Mouse (Mus musculus): ENCODE data around the gene Isoc2a.

- TF ChIP-seq POLR2A (IDR thresholded peaks at IDR 0.05; ENCODE audit: extremely low read depth, insufficient read depth, low read length): no peak
- peak; percentile 77 for TF ChIP-seq CTCF (IDR thresholded peaks at IDR 0.05; ENCODE audit: low read depth, low read length)
These were observed 24.2 kb downstream of the Isoc2a start for GRCm38 (mm10) chr7:4901171-4901570.

Data from liver, adult 2 months (tissue).